Comparison of ENCODE assay signal across 21 mouse cellular contexts in genomic region chr10:75150361-75150760, GRCm38 (mm10).
DNase-seq lines count a peak whose midpoint lies in the region; ATAC-seq and TF ChIP-seq lines count a peak whose summit lies in the region.
"Had no signal": no experiment of that assay in that cellular context is flagged by ENCODE, and none has a peak within 500 bp of the region (broad histone marks: within the 10 kb centered on the region; RNA-seq: fewer than 3 reads in every experiment).

No protein-coding gene starts in this region.

- no peak overlapping the region for H3K9ac ChIP-seq in hindbrain, embryonic 15.5 days
- no peak overlapping the region for H3K9ac ChIP-seq in midbrain, embryonic 11.5 days (ENCODE audit: low read length)
- H3K9ac ChIP-seq: heart, embryonic 15.5 days; limb, embryonic 12.5 days; liver, postnatal 0 days had no signal

- POLR2A ChIA-PET in Patski (lab: Charles Lee), result interaction anchor here (3.0 kb wide), 1 partner anchor 91 kb away, joined by 14 read pairs; the partner anchor contains the start of gene Bcr

- no peaks in the 10 kb centered on the region for H3K27me3 ChIP-seq in hindbrain, embryonic 15.5 days
- H3K27me3 ChIP-seq in hindbrain, embryonic 10.5 days (ENCODE audit: insufficient read depth, poor library complexity, severe bottlenecking), result peaks cover 5% of the 10 kb centered on the region; the same call in 1 of the 2 replicates
- no peaks in the 10 kb centered on the region for H3K27me3 ChIP-seq in midbrain, embryonic 11.5 days (ENCODE audit: control insufficient read depth, insufficient read depth, low read length)
- no peaks in the 10 kb centered on the region for H3K27me3 ChIP-seq in midbrain, embryonic 10.5 days (ENCODE audit: low read depth, poor library complexity, severe bottlenecking)
- H3K27me3 ChIP-seq in Patski, result no peaks in the 10 kb centered on the region
- H3K27me3 ChIP-seq: limb, embryonic 12.5 days had no signal

- 77% methylated on average over 5 of the region's 5 CpGs for WGBS in hindbrain, embryonic 15.5 days
- WGBS in hindbrain, embryonic 10.5 days, result 68% methylated on average over 5 of the region's 5 CpGs
- WGBS in midbrain, embryonic 11.5 days, result 72% methylated on average over 5 of the region's 5 CpGs
- 64% methylated on average over 5 of the region's 5 CpGs for WGBS in midbrain, embryonic 10.5 days

- no peak overlapping the region for H3K4me3 ChIP-seq in hindbrain, embryonic 15.5 days
- H3K4me3 ChIP-seq in hindbrain, embryonic 10.5 days, result no peak overlapping the region
- no peak overlapping the region for H3K4me3 ChIP-seq in midbrain, embryonic 11.5 days (ENCODE audit: low read depth, low read length)
- no peak overlapping the region for H3K4me3 ChIP-seq in midbrain, embryonic 10.5 days
- H3K4me3 ChIP-seq: heart, embryonic 15.5 days; limb, embryonic 12.5 days had no signal

- H3K27ac ChIP-seq in hindbrain, embryonic 15.5 days (replicated peaks), result no peak overlapping the region
- H3K27ac ChIP-seq in hindbrain, embryonic 10.5 days, result no peak overlapping the region
- no peak overlapping the region for H3K27ac ChIP-seq in midbrain, embryonic 11.5 days (ENCODE audit: low read depth, low read length)
- H3K27ac ChIP-seq in midbrain, embryonic 10.5 days (replicated peaks), result no peak overlapping the region; the same call in 1 of the 2 replicates
- H3K27ac ChIP-seq: heart, embryonic 15.5 days; hindbrain, postnatal 0 days; limb, embryonic 12.5 days had no signal

- H3K9me3 ChIP-seq in hindbrain, embryonic 15.5 days, result no peaks in the 10 kb centered on the region
- H3K9me3 ChIP-seq in hindbrain, embryonic 10.5 days, result no peaks in the 10 kb centered on the region
- no peaks in the 10 kb centered on the region for H3K9me3 ChIP-seq in midbrain, embryonic 11.5 days (ENCODE audit: control insufficient read depth, low read length)
- H3K9me3 ChIP-seq in midbrain, embryonic 10.5 days (replicated peaks), result no peaks in the 10 kb centered on the region
- H3K9me3 ChIP-seq: heart, embryonic 15.5 days; limb, embryonic 12.5 days had no signal

- DNase-seq in adrenal gland, postnatal 36 days, result peak; percentile 37 to 40
- DNase-seq in adrenal gland, postnatal 4 days (ENCODE audit: low spot score in 2 of 2), result no peak
- DNase-seq in hindbrain, embryonic 10.5 days (ENCODE audit: low spot score), result no peak
- DNase-seq in midbrain, embryonic 11.5 days (ENCODE audit: low spot score, missing footprints), result peak; percentile 78
- no peak for DNase-seq in midbrain, embryonic 10.5 days (ENCODE audit: low spot score)
- DNase-seq in Patski (ENCODE audit: low read depth, low spot score), result no peak
- DNase-seq: adrenal gland, postnatal 10 days; cerebellum, adult 9-10 months; heart, postnatal 36 days; kidney, adult 18-20 months; kidney, postnatal 4 days; liver, postnatal 0 days; lung, postnatal 10 days; right cerebral cortex, postnatal 14 days; spleen, adult 18-20 months; thymus, postnatal 14 days had no signal

- TF ChIP-seq CTCF in Patski (IDR thresholded peaks at IDR 0.05), result no peak

- peak; percentile 20; the same call in 1 of the 2 replicates for ATAC-seq in hindbrain, embryonic 15.5 days (ENCODE audit: low FRiP score, low read depth)
- peak; percentile 25; the same call in 1 of the 2 replicates for ATAC-seq in midbrain, embryonic 11.5 days (ENCODE audit: low FRiP score)
- peak; percentile 58 for ATAC-seq in Patski

- CTCF ChIA-PET in Patski (lab: Charles Lee), result interaction anchor here (1.0 to 4.8 kb wide), 12 partner anchors 11 to 129 kb away, joined by 4 to 99 read pairs (median 10); partner anchors contain the start of gene Bcr

- no peak overlapping the region for H3K4me2 ChIP-seq in hindbrain, embryonic 15.5 days
- no peak overlapping the region for H3K4me2 ChIP-seq in midbrain, embryonic 11.5 days
- H3K4me2 ChIP-seq: heart, embryonic 15.5 days; limb, embryonic 12.5 days; liver, embryonic 11.5 days had no signal

- in situ Hi-C loops in Patski (cut with MboI; ENCODE audit: low pct_unique_long_range_greater_than_20kb), result loop anchor here (5.0 kb wide), 2 partner anchors 93 to 208 kb away; no protein-coding TSS in a partner anchor

- H3K36me3 ChIP-seq in hindbrain, embryonic 15.5 days, result peaks cover 41% of the 10 kb centered on the region
- peaks cover 80% of the 10 kb centered on the region for H3K36me3 ChIP-seq in hindbrain, embryonic 10.5 days
- peaks cover 9% of the 10 kb centered on the region; the same call in 1 of the 2 replicates for H3K36me3 ChIP-seq in midbrain, embryonic 11.5 days (ENCODE audit: control insufficient read depth, insufficient read depth, low read length)
- peaks cover 73% of the 10 kb centered on the region for H3K36me3 ChIP-seq in midbrain, embryonic 10.5 days

- 0 out of 2 replicates have a peak, but pooled peaks cover 2% of the 10 kb centered on the region for H3K4me1 ChIP-seq in hindbrain, embryonic 15.5 days (replicated peaks)
- peaks cover 27% of the 10 kb centered on the region for H3K4me1 ChIP-seq in hindbrain, embryonic 10.5 days (replicated peaks)
- H3K4me1 ChIP-seq in midbrain, embryonic 11.5 days (ENCODE audit: control insufficient read depth, insufficient read depth, low read length), result peaks cover 12% of the 10 kb centered on the region
- peaks cover 37% of the 10 kb centered on the region for H3K4me1 ChIP-seq in midbrain, embryonic 10.5 days
- H3K4me1 ChIP-seq: limb, embryonic 12.5 days had no signal

Comparison
In these comparisons a context has a peak if more than half of its experiments do, and no peak if none do; other contexts are left out.
1. DNase-seq: peak in adrenal gland, postnatal 36 days (2 of 2) and midbrain, embryonic 11.5 days (single experiment); none in adrenal gland, postnatal 4 days (0 of 2), hindbrain, embryonic 10.5 days (single experiment), midbrain, embryonic 10.5 days (single experiment) and Patski (single experiment).
2. Peak in every context shown above with its lines, with median percentiles within 50 percentile points of each other: ATAC-seq.